Mouse (Mus musculus) MN1 (cell line): ENCODE measurements around the gene Fmnl2.

Experiments used
- DNase-seq: peaks from one replicate; pipeline ENCODE4 v3.0.0-alpha.2; 2016; ENCODE audit warnings: low spot score

Gene Fmnl2

GRCm38 (mm10) chr2:53106472-53106871, 248.8 kb downstream of the Fmnl2 start:
- DNase-seq: peak; percentile 12

GRCm38 (mm10) chr2:53108547-53108946, 250.9 kb downstream of the Fmnl2 start:
- DNase-seq: no peak

- peak; percentile 74 for DNase-seq
Measured at GRCm38 (mm10) chr2:53121797-53122196, 264.1 kb downstream of the Fmnl2 start.

GRCm38 (mm10) chr2:53125998-53126397, 268.3 kb downstream of the Fmnl2 start:
- no peak for DNase-seq

- DNase-seq: no peak
Measured at GRCm38 (mm10) chr2:53129070-53129469, 271.4 kb downstream of the Fmnl2 start.

GRCm38 (mm10) chr2:53131567-53131966, 273.9 kb downstream of the Fmnl2 start:
- DNase-seq: no peak

GRCm38 (mm10) chr2:53146852-53147251, 289.2 kb downstream of the Fmnl2 start:
- DNase-seq: no peak

- DNase-seq: no peak
Measured at GRCm38 (mm10) chr2:53173966-53174365, 316.3 kb downstream of the Fmnl2 start.

- DNase-seq: no peak
Measured at GRCm38 (mm10) chr2:53178966-53179365, 321.3 kb downstream of the Fmnl2 start.

GRCm38 (mm10) chr2:53179876-53180275, 322.2 kb downstream of the Fmnl2 start:
- no peak for DNase-seq
